Mouse (Mus musculus): Measurements from ENCODE around the gene Rgs12. TPM values are rescaled to one million over a fixed set of nuclear protein-coding genes. Genes with fewer than 3 reads are reported as not detected.

Rgs12 gene
- polyA plus RNA-seq, 2 experiments = 17.1 to 21.7 TPM

DNA sequence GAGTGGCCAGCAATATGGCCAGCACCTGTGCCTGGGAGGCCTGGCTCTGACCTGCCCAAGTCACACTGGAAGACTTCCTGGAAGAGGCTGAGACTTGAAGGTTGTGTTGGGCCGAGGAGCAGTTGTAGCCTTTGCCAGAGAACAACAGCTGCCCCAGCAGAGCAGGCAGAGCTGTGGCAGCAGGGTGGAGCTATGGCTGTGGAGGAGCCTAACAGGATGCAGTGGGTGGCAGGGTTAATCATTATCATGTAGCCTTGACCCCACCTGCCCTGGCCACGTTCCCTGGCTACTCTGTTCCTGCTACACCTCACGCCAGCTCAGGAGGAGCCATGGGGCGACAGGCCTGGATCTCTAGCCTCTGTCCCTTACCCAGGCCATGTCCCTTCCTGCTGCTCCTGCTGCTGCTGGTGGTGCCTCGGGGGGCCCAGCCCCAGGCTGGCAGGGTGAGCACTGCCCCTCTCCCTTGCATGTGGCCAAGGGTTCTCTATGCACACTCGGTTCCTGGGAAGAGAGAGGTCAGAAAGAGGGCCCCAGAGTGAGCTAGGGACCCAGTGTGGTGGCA lies 92.1 kb downstream of the Rgs12 start, which contains the start of gene Hgfac:
TSS of gene Hgfac (plus strand) at position 242 of the 562 bp plus-strand sequence.
- no peaks in the 10 kb centered on the region for H3K27me3 ChIP-seq (ENCODE audit: control insufficient read depth, insufficient read depth, low read length)
- no peaks in the 10 kb centered on the region for H3K36me3 ChIP-seq (replicated peaks; ENCODE audit: control insufficient read depth, insufficient read depth, low read depth)
- H3K27ac ChIP-seq = peak within 1 kb of the TSS; percentile 20; the same call in 1 of the 2 replicates
- DNase-seq (ENCODE audit: low read depth in 3 of 3, low spot score in 3 of 3) = peak in 2 of 3 experiments; percentile 9 to 25
- ATAC-seq (ENCODE audit: insufficient read depth) = peak; percentile 62
- no peaks in the 10 kb centered on the region for H3K9me3 ChIP-seq (ENCODE audit: control insufficient read depth, low read length)
- TF ChIP-seq CTCF (IDR thresholded peaks at IDR 0.05; ENCODE audit: low read depth) = no peak
- no peak for TF ChIP-seq EP300 (IDR thresholded peaks at IDR 0.05; ENCODE audit: low read depth)
- peak within 1 kb of the TSS; percentile 38 for H3K4me2 ChIP-seq (ENCODE audit: low read depth)
- 0 out of 2 replicates have a peak within 1 kb of the TSS, but pooled peaks have one; percentile 10 for H3K9ac ChIP-seq (replicated peaks)
- WGBS (ENCODE audit: insufficient replicate concordance) = 35% methylated on average over 6 of the region's 6 CpGs
- H3K4me1 ChIP-seq (replicated peaks; ENCODE audit: control insufficient read depth in 2 of 2, insufficient read depth in 2 of 2, low read length in 1 of 2) = no peaks in the 10 kb centered on the region; a peak in 1 of 4 replicates
- peak within 1 kb of the TSS; percentile 15 to 28 for H3K4me3 ChIP-seq (ENCODE audit: insufficient read depth in 1 of 2, low read depth in 2 of 2, low read length in 2 of 2)

DNA sequence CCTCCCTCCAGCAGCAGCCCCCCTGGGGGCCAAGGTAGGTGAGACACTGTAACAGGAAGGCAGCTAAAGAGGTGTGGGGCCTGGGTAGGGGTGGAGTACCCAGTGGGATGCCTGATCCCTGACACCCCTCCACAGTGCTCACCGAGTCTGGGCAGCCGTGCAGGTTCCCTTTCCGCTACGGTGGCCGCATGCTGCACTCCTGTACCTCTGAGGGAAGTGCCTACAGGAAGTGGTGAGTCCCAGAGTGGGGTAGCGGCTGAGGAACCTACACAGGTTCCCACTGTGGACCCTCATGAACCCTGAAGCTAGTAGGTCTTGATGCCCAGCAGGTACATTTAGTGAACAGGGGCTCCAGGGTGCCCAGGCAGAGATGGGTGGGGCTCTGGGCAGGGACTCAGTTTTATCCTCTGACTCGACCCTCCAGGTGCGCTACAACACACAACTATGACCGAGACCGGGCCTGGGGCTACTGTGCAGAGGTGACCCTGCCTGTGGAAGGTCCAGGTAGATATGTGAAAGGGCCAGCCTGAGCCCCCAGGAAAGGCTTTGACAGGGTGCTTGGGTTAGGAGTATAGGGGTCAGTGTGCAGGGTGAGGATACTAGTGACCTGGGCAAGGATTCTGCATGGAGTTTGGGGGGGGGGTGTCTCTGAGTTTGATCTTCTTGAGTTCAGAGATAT lies 93.3 kb downstream of the Rgs12 start:
- Histone ChIP-seq H3K4me1 (replicated peaks; ENCODE audit: control insufficient read depth in 2 of 2, insufficient read depth in 2 of 2, low read length in 1 of 2) (no peaks in the 10 kb centered on the region; a peak in 1 of 4 replicates), H3K4me2 (ENCODE audit: low read depth) (peak overlapping the region; percentile 38), H3K27me3 (ENCODE audit: control insufficient read depth, insufficient read depth, low read length) (no peaks in the 10 kb centered on the region), H3K9me3 (ENCODE audit: control insufficient read depth, low read length) (no peaks in the 10 kb centered on the region), H3K9ac (replicated peaks) (no peak overlapping the region), H3K4me3 (ENCODE audit: insufficient read depth in 1 of 2, low read depth in 2 of 2, low read length in 2 of 2) (peak overlapping the region; percentile 6 to 28), H3K36me3 (replicated peaks; ENCODE audit: control insufficient read depth, insufficient read depth, low read depth) (no peaks in the 10 kb centered on the region), H3K27ac (no peak overlapping the region)
- TF ChIP-seq CTCF (IDR thresholded peaks at IDR 0.05; ENCODE audit: low read depth) (no peak), EP300 (IDR thresholded peaks at IDR 0.05; ENCODE audit: low read depth) (no peak)
- 29% methylated on average over 10 of the region's 10 CpGs for WGBS (ENCODE audit: insufficient replicate concordance)
- 0 out of 2 replicates have a peak, but pooled peaks have one; percentile 4 for ATAC-seq (ENCODE audit: insufficient read depth)
- no peak for DNase-seq (ENCODE audit: low read depth in 3 of 3, low spot score in 3 of 3)

- Histone ChIP-seq H3K27ac (no peak overlapping the region), H3K4me3 (ENCODE audit: insufficient read depth in 1 of 2, low read depth in 2 of 2, low read length in 2 of 2) (no peak overlapping the region), H3K36me3 (replicated peaks; ENCODE audit: control insufficient read depth, insufficient read depth, low read depth) (no peaks in the 10 kb centered on the region), H3K27me3 (ENCODE audit: control insufficient read depth, insufficient read depth, low read length) (no peaks in the 10 kb centered on the region), H3K4me2 (ENCODE audit: low read depth) (peak overlapping the region; percentile 38), H3K9ac (replicated peaks) (no peak overlapping the region), H3K9me3 (ENCODE audit: control insufficient read depth, low read length) (no peaks in the 10 kb centered on the region), H3K4me1 (replicated peaks; ENCODE audit: control insufficient read depth in 2 of 2, insufficient read depth in 2 of 2, low read length in 1 of 2) (no peaks in the 10 kb centered on the region; a peak in 1 of 4 replicates)
- TF ChIP-seq CTCF (IDR thresholded peaks at IDR 0.05; ENCODE audit: low read depth) (peak; percentile 94), EP300 (IDR thresholded peaks at IDR 0.05; ENCODE audit: low read depth) (no peak)
- DNase-seq (ENCODE audit: low read depth in 3 of 3, low spot score in 3 of 3) (peak; percentile 65 to 68 (median 65)), ATAC-seq (ENCODE audit: insufficient read depth) (peak; percentile 62)
- 3% methylated on average over 1 of the region's 1 CpGs for WGBS (ENCODE audit: insufficient replicate concordance)
Observed at GRCm38 (mm10) chr5:35043110-35043451, 93.8 kb downstream of the Rgs12 start.

DNA sequence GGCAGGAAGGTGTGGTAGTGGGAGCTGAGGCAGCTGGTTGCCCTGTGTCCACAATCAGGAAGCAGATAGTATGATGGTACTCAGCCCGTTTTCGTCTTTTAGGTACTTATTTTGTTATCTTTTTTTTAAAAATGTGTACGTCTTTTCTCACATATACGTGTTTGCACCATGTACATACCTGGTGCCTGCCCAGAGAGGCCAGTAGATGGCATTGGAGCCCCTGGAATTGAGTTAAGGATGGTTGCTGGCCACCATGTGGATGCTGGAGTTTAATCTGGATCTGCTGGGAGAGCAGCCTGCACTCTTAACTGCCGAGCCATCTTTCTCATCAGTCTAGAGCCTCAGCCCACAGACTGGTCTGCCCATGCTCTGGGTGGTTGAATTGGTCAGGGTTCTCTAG lies 101.3 kb downstream of the Rgs12 start:
- no peaks in the 10 kb centered on the region for H3K9me3 ChIP-seq (ENCODE audit: control insufficient read depth, low read length)
- H3K36me3 ChIP-seq (replicated peaks; ENCODE audit: control insufficient read depth, insufficient read depth, low read depth) = no peaks in the 10 kb centered on the region
- H3K4me3 ChIP-seq (ENCODE audit: insufficient read depth in 1 of 2, low read depth in 2 of 2, low read length in 2 of 2) = no peak overlapping the region
- H3K4me1 ChIP-seq (replicated peaks; ENCODE audit: control insufficient read depth in 2 of 2, insufficient read depth in 2 of 2, low read length in 1 of 2) = no peaks in the 10 kb centered on the region
- TF ChIP-seq CTCF (IDR thresholded peaks at IDR 0.05; ENCODE audit: low read depth) = peak; percentile 18; the same call in 1 of the 2 replicates
- TF ChIP-seq EP300 (IDR thresholded peaks at IDR 0.05; ENCODE audit: low read depth) = no peak
- ATAC-seq (ENCODE audit: insufficient read depth) = no peak
- H3K27ac ChIP-seq = no peak overlapping the region
- H3K9ac ChIP-seq (replicated peaks) = no peak overlapping the region
- 53% methylated on average over 5 of the region's 5 CpGs for WGBS (ENCODE audit: insufficient replicate concordance)
- no peak overlapping the region for H3K4me2 ChIP-seq (ENCODE audit: low read depth)
- no peak for DNase-seq (ENCODE audit: low read depth in 3 of 3, low spot score in 3 of 3)
- H3K27me3 ChIP-seq (ENCODE audit: control insufficient read depth, insufficient read depth, low read length) = peaks cover 2% of the 10 kb centered on the region

DNA sequence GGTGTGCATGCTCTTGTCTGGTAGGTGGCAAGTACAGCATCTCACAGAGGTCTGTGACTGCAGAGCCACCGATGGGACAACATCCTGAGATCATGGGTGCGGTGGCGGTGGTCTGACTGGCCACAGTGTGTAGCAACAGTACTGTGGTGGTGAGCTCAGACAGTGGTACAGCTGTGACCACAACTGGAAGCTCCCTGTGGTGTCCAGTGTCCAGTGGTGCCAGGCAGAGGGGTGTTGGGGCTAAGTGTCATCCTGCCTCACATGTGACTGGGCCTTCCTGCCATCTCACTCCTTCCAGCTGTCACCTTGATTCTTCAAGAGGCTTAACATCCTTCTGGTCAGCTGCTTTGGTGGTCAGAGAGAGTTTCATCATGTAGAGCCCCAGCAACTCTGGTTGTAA lies 105.4 kb downstream of the Rgs12 start:
- no peaks in the 10 kb centered on the region for H3K36me3 ChIP-seq (replicated peaks; ENCODE audit: control insufficient read depth, insufficient read depth, low read depth)

More for the DNA sequence above, 105.4 kb downstream of the Rgs12 start:
- TF ChIP-seq EP300 (IDR thresholded peaks at IDR 0.05; ENCODE audit: low read depth) (no peak), CTCF (IDR thresholded peaks at IDR 0.05; ENCODE audit: low read depth) (no peak)
- Histone ChIP-seq H3K27me3 (ENCODE audit: control insufficient read depth, insufficient read depth, low read length) (peaks cover 41% of the 10 kb centered on the region), H3K4me1 (replicated peaks; ENCODE audit: control insufficient read depth in 2 of 2, insufficient read depth in 2 of 2, low read length in 1 of 2) (no peaks in the 10 kb centered on the region), H3K27ac (no peak overlapping the region), H3K9me3 (ENCODE audit: control insufficient read depth, low read length) (no peaks in the 10 kb centered on the region), H3K4me3 (ENCODE audit: insufficient read depth in 1 of 2, low read depth in 2 of 2, low read length in 2 of 2) (no peak overlapping the region), H3K9ac (replicated peaks) (no peak overlapping the region), H3K4me2 (ENCODE audit: low read depth) (no peak overlapping the region)
- ATAC-seq (ENCODE audit: insufficient read depth) (no peak), DNase-seq (ENCODE audit: low read depth in 3 of 3, low spot score in 3 of 3) (no peak)
- 64% methylated on average over 3 of the region's 3 CpGs for WGBS (ENCODE audit: insufficient replicate concordance)

All from liver, embryonic 14.5 days (tissue).